Mouse (Mus musculus): Measurements from ENCODE around the gene Olfr272.
A peak's percentile ranks its signal among the peaks of the same experiment; 100 is the strongest.

Olfr272 gene

DNA sequence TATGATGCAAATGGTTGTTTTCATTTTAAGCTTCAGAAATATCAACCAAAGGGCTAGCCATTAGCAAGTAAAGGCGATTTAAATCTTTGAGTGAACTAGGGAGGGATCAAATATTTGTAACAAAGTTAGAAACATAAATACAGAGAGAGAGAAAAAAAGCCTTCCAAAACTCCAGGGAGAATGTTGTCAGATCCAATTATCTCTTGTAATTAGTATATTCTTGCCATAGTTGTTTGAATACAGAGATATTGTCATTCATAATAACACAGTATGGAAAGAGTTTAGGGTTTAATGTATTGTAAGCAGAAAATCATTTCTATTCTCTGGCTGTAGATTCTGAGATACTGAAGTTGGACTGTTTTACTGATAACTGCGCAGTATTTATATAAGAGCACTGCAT lies at the start of gene Olfr272:
Gene Olfr272, minus strand, starts transcription at position 101 of the 400 bp plus-strand sequence.
- no peak for DNase-seq

DNA sequence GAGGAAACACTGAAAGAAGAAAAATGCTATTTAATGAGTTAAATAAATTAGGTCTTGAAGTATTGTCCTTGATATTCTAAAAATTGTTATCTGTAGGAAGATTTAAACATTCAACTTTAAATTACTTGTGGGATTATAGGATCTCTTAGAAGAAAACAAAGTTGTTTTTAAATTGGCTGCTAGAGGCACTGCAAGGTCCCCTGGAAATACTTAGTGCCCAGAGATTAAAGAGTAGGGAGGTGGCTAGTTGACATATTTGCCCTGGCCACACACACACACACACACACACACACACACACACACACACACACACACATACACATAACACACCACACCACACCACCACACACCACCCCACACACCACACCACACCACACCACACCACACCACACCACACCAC lies 45.3 kb upstream of the Olfr272 start, which contains the start of gene Olfr270:
Gene Olfr270, plus strand, starts transcription at position 301 of the 400 bp plus-strand sequence.
- no peak for DNase-seq

DNA sequence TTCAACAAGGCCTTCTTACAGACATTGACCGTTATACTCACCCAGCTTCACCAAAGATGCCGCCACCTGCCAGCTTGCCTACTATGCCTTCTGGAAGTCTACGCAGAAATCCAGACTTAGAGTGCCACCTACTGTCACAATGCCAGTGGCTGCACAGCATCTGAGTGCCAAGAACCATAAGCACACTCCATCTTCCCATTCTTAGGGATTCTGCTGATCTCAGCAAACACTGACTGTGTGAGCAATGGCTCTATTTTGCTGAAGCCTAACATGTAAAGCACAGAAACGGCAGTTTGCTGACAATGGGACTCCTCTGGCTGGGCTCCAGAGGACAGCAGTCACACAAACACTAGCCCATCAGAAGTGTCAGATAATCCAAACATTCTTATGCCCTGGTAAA lies 39.7 kb upstream of the Olfr272 start:
- DNase-seq: peak; percentile 54

DNA sequence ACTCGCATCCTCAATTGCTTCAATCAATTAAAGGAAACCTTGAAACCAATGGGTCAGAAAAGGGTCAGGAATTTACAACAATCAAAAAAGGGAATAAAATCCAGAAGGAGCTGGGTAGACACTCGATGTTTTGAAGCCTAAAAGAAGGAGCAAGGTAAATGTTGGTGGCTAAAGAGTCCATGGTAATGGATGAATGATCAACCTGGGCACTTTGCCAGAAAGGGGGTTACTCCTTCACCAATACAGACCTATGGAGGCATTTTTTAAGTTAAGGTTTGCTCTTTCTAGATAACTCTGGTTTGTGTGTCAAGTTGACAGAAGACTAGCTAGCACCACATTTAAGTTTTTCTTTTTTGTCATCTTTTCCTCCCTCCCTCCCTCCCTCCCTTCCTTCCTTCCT lies 30.0 kb upstream of the Olfr272 start:
- DNase-seq: no peak

DNA sequence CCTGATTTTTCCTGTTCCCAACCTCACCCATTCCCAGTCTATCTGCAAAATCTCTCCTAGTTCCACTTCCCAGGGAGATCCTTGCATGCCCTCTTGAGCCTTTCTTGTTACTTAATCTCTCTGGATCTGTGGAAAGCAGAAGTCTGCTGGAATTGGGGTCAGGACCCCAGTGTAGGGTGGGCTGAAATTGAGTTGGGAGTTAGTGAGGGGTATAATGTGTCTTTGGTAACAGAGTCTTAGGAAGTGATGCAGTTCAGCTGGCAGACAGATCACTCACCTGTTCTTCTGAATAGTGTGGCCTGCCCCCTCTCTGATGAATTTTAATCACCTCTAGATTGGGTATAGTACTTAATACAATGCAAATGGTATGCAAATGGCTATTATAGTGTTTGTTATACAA lies 27.7 kb upstream of the Olfr272 start:
- DNase-seq: no peak

DNA sequence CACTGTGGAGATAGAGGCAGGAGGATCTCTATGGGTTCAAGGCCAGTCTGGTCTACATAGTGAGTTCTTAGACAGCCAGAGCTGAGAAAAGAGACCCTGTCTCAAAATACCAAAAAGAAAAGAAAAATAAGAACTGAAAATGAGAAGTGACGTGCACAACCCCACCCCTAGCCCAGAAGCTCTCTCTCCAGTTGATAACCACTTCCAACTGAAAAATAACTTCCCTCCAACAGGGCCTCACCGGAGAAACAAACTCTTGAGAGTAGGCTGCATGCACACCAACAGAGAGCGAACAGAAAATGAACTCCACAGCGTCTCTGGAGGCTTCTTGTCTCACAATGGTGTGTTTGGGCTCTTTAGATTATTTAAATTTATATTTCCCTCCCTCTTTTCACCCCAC lies 11.5 kb upstream of the Olfr272 start:
- no peak for DNase-seq

DNA sequence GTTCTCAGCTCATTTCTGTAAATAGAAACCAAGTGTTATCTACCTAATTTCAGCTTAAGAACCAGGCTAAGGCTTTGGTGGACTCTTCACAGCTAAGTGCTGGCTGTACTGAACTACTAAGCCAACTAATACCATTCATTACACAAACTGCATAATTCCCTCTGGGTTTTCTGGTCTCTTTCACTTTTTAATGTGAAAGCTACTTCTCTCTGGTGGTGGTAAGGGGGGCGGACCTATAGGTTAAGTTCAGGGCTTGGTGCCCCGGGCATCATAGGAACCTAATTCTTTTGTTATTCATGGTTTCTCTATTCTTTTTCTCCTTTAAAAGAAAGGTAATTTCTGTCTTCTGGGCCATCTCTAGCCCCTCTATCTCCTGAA lies 1.7 kb downstream of the Olfr272 start:
- DNase-seq: no peak

DNA sequence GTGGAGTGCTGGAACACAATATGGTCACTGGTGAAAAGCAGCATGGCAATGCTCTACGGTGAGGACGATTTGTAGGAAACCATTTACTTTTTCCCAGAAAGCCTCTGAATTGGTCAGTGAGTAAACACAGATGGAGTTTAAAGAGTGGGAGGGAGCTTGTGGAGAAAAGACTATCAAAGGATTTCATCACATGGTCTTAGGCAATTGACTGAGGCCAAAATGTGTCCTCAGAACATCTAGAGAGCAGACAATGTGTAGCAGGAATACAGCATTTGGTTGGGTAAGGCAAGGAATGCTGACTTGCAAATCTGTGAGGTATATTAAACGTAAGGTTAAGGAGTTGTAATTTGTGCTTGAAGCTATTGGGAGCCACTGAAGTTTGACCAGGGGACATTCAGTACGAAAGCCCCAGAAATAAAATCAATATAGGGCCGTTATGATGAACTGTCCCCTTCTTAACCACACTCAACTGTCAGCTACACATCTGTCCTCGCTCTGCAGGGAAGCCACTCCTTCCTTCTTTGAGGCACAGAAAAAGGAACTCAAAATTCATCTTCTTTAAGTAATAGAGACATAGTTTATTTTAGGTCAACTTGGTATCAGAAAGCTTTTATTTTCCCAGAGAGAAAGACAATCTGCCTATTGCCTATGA lies 2.2 kb downstream of the Olfr272 start:
- no peak for DNase-seq

DNA sequence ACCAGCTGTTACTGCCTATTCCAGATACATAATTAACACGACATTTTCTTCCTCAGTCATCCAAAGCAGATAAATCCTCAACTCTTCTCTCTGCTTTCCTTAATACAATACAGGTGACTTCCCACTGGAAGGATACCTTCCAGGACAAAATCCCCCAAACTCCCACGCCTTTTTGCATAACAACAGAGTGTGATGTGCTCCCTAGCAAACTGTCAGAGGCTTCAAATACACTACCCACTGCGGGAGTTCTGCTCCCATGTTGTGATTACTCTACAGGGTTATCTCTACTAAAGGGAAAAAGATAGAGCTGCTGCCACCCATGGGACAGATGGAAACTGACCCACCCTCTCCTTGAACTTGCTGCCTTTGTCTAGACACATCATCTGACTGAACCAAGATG lies 6.6 kb downstream of the Olfr272 start:
- no peak for DNase-seq

DNA sequence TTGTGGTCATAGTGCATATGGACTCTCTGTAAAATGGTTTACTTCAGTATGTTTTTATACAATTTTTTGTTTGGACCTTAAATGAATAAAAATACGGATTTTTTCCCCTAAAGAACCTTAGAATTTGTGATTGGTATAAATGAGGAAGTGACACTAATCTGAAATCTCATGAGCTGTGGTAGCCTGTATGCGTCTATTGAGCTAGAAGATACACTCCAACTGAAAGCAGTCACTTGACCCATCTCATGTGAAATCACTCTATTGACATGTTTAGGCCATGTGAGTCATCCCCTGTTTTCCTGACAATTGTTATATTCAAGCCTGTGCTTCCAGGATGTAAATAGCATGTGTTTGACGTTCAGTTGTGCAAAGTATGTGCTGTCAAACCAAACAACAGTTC lies 9.4 kb downstream of the Olfr272 start:
- no peak for DNase-seq

DNA sequence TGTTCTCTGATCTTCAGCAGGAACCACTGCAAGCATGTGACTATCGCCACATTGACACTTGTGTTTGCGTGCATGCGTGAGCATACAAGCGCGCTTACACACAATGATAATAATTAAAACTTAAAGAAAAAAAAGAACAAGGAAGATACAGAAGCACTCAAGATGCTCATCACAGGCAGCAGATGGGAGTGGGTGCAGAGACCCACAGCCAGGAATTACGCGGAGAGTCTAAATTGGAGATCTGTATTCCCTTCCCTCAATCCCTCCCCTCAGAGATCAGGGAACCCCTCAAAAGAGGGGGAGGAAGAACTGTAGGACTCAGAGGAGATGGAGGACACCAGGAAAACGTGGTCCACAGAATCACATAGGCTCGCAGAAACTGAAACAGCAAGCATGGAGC lies 54.8 kb downstream of the Olfr272 start:
- DNase-seq: no peak

All from embryo, embryonic 11 days (tissue).